Mouse (Mus musculus): Measurements from ENCODE around the gene Ugt1a6a.
A peak's percentile ranks its signal among the peaks of the same experiment; 100 is the strongest.
"Not testable (repeated sequence)": the region's sequence is repeated elsewhere in the genome, so short reads cannot be mapped to it uniquely, and the experiment has no call there.

Gene Ugt1a6a

DNA sequence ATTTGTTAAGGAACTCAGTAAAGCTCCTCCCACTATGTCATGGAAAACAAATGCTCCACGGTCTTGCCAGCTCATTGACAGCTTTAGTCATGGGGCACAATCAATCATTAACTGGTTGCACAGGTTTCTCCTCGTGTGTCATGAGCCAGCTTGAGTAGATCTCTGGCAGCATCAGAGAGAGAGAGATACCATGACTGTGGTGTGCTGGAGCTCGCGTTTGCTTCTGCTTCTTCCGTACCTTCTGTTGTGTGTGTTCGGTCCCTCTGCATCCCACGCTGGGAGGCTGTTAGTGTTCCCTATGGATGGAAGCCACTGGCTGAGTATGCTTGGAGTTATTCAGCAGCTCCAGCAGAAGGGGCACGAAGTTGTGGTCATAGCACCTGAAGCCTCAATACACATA, 77.2 kb downstream of the Ugt1a6a start, which contains the start of gene Ugt1a1:
Gene Ugt1a1, plus strand, starts transcription at position 148 of the 400 bp plus-strand sequence.
- peak in 1 of 2 experiments; percentile 0 for DNase-seq (ENCODE audit: low read depth in 2 of 2, low spot score in 2 of 2)

GRCm38 (mm10) chr1:88212341-88213045, 77.9 kb downstream of the Ugt1a6a start:
- DNase-seq (ENCODE audit: low read depth in 2 of 2, low spot score in 2 of 2): no peak

DNA sequence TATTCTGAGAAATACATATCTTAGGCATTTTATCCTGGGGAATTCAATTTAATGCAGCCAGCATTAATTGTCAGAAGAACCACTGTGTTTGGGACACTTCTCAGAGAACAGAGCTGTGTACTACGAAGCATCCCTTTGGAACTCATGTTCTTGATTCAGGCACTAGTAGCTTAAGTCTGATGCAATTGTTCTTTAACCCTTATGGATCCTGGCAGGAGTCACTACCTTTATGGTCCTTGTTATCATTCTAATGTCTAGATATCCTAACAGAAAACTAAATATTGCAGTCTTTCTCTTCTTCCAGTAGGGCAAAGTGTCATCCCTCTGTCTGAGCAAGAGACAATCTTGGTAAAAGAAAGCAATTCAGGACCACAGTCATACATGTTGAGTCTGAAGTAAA, 78.5 kb downstream of the Ugt1a6a start:
- DNase-seq (ENCODE audit: low read depth in 2 of 2, low spot score in 2 of 2): no peak

GRCm38 (mm10) chr1:88213766-88214461, 79.3 kb downstream of the Ugt1a6a start:
- DNase-seq (ENCODE audit: low read depth in 2 of 2, low spot score in 2 of 2): peak in 1 of 2 experiments; percentile 1

GRCm38 (mm10) chr1:88214462-88214952, 79.9 kb downstream of the Ugt1a6a start:
- no peak for DNase-seq (ENCODE audit: low read depth in 2 of 2, low spot score in 2 of 2)

DNA sequence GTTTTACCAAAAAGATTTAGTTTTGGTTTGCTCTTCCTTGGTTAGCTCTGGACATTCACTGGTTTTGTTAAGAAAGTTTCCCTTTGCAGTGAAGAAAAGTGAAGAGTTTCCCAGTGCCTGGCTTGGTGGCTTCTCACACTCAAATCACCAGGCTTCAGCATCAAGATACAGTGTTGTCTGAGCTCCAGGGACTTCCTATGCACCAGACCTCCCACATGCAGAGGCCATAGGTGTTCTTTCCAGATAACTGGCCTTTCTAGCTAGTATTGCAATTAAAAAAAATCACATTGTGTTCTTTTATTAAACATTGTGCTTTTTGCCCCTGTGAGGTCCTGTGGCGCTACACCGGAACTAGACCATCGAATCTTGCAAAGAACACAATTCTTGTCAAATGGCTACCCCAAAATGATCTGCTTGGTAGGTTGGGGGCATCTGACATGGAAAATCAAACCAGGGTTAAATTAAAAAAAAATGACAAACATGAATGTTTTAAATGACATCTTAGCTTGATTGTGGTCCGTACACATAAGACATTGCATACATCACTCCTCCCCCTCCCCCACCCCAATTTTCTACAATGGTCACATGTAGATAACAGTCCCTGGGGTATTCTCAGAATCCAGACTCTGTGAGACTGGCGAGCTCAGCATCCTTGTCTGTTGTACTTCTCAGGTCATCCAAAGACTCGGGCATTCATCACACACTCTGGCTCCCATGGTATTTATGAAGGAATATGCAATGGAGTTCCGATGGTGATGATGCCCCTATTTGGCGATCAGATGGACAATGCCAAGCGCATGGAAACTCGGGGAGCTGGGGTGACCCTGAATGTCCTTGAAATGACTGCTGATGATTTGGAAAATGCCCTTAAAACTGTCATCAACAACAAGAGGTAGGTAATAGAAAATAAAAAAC, 81.1 kb downstream of the Ugt1a6a start:
- peak in 1 of 2 experiments; percentile 1 for DNase-seq (ENCODE audit: low read depth in 2 of 2, low spot score in 2 of 2)

- no peak for DNase-seq (ENCODE audit: low read depth in 2 of 2, low spot score in 2 of 2)
Observed at GRCm38 (mm10) chr1:88216551-88216950, 81.9 kb downstream of the Ugt1a6a start.

DNA sequence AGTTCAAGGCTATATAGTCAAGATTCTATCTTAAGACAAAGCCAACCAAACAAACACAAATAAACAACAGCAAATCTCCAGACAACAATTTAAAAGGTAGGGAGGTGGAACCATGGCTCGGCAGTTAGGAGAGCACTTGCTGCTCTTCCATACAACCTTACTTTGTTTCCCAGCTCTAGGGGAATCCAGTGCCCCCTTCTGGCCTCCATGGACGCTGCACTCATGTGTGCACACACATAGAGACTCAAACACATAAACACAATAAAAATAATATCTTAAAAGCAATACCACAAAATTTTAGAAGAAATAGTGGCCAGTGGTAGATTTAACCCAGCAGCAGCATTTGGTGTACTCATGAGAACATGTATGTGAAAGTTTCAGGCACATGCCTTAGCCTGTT, 82.5 kb downstream of the Ugt1a6a start:
- DNase-seq (ENCODE audit: low read depth in 2 of 2, low spot score in 2 of 2): no peak

- DNase-seq (ENCODE audit: low read depth in 2 of 2, low spot score in 2 of 2): peak in 1 of 2 experiments; percentile 1
Observed at GRCm38 (mm10) chr1:88217576-88217975, 83.0 kb downstream of the Ugt1a6a start.

DNA sequence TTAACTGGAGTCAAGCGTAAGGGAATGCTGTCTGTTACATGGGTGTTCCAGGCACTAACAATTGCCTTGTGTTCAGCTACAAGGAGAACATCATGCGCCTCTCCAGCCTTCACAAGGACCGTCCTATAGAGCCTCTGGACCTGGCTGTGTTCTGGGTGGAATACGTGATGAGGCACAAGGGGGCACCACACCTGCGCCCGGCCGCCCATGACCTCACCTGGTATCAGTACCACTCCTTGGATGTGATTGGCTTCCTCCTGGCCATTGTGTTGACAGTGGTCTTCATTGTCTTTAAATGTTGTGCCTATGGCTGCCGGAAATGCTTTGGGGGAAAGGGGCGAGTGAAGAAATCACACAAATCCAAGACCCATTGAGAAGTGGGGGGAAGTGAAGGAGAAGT, 83.4 kb downstream of the Ugt1a6a start:
- DNase-seq (ENCODE audit: low read depth in 2 of 2, low spot score in 2 of 2): peak; percentile 1 to 8

DNA sequence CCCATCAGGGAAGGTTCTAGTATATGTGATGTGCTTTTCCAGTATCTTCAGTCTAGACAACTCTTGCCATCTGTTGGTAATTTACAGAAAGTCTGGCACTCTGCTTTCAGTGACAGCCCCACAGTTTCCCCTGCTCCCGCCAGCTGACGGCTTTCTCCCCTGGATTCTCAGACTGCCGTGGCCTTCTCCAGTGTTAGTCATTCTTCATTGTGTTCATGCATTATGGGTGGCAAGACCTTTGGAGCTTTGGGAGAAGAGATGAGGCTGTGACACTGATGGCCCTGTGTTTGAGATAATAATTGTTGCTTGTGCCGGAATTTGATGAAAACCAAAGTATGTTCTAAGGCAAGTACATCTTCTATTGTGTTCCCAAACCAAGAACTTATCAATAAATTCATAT, 84.0 kb downstream of the Ugt1a6a start:
- peak in 1 of 2 experiments; percentile 1 for DNase-seq (ENCODE audit: low read depth in 2 of 2, low spot score in 2 of 2)

DNA sequence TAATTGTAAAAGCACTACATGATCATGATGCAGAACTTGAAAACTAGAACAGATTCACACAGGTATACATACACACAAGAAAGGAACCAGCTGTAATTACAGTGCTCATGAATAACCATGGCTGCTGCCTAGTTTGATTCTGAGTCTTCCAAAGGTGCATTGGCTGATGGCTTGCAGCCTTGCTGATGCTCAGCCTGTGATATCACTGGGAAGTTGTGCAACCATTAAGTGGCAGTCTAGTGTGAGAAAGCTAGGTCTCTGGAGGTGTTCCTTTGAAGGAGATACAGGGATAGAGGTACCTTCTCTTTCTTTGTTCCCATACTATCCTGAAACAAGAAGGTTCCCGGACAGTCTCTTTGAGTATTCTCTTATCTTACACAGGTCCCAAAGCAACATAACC, 84.4 kb downstream of the Ugt1a6a start:
- DNase-seq (ENCODE audit: low read depth in 2 of 2, low spot score in 2 of 2): peak in 1 of 2 experiments; percentile 1

- DNase-seq (ENCODE audit: low read depth in 2 of 2, low spot score in 2 of 2): peak; percentile 1 to 2
Observed at GRCm38 (mm10) chr1:88220336-88220735, 85.7 kb downstream of the Ugt1a6a start.

- DNase-seq (ENCODE audit: low read depth in 2 of 2, low spot score in 2 of 2): no peak
Observed at GRCm38 (mm10) chr1:88222216-88222615, 87.6 kb downstream of the Ugt1a6a start.

GRCm38 (mm10) chr1:88223011-88223515, 88.5 kb downstream of the Ugt1a6a start:
- DNase-seq (ENCODE audit: low read depth in 2 of 2, low spot score in 2 of 2): peak; percentile 4 to 16

GRCm38 (mm10) chr1:88223591-88223990, 89.0 kb downstream of the Ugt1a6a start:
- DNase-seq (ENCODE audit: low read depth in 2 of 2, low spot score in 2 of 2): peak; percentile 1 to 7

DNA sequence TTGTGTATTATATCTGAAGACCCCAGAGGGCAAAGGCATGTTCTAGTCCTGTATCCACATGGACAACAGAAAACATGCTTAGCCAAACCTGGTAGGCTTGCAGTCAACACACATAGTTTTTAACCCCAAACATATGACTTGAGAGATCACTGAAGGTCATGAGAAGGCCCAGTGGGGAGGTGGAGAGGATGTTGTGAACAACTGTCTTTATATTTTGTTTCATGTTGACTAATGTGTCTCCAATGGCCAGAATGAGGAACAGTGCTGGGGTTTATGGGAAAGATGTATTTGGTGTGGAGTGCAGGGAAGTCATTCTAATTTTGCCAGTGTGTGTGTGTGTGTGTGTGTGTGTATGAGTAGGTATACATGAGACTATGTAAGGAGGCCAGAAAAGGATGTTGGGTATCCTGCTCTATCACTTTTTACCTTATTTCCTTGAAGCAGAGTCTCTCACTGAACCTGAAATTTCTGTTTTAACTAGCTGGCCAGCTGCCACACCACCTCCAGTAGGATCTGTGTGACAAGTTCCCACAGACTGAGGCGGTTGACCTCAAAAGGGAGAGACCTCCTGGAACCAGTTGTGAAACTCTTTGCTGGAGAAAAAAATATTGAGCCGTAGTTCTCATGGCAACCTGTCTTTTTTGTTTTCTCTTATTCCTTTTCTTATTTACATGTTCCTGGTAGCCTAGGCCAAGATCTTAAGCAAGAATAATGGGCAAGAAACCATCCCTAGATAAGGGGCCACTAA, 89.6 kb downstream of the Ugt1a6a start:
- peak in 1 of 2 experiments; percentile 2 for DNase-seq (ENCODE audit: low read depth in 2 of 2, low spot score in 2 of 2)

DNA sequence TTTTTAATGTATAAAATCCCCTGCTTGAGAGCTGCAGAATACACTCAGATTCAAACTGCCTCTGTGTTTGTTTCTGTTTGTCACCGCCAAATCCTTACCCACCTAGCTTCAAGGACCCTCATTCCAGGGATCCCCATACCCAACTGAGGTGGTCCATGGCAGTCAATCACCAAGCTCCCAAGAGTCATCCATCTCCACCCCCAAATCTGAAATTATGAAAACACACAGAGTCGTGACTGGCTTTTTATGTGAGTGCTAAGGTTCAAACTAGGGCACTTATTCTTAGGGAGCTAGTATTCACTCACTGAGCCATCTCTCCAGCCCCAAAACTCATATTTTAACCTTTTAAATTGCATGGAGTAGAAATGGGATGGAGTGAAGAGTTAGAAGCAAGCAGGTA, 90.7 kb downstream of the Ugt1a6a start:
- DNase-seq (ENCODE audit: low read depth in 2 of 2, low spot score in 2 of 2): not testable (repeated sequence)

GRCm38 (mm10) chr1:88225741-88226140, 91.1 kb downstream of the Ugt1a6a start:
- peak in 1 of 2 experiments; percentile 0 for DNase-seq (ENCODE audit: low read depth in 2 of 2, low spot score in 2 of 2)
